ENCODE assay signal across 9 mouse cellular contexts in genomic region chr7:37562505-37562904, GRCm38 (mm10).
DNase-seq lines count a peak whose midpoint lies in the region; ATAC-seq and TF ChIP-seq lines count a peak whose summit lies in the region.
"Had no signal": no experiment of that assay in that cellular context is flagged by ENCODE, and none has a peak within 500 bp of the region (broad histone marks: within the 10 kb centered on the region; RNA-seq: fewer than 3 reads in every experiment).

No protein-coding gene starts in this region.

- H3K9me3 ChIP-seq in megakaryocyte, embryonic 14.5 days: peaks cover 26% of the 10 kb centered on the region
- H3K9me3 ChIP-seq in intestine, postnatal 0 days (ENCODE audit: control insufficient read depth): no peaks in the 10 kb centered on the region

- peak; percentile 44 to 46 for DNase-seq in cerebellum, adult 18-20 months
- no peak for DNase-seq in cerebellum, adult 8-10 months
- DNase-seq in liver: no peak
- no peak for DNase-seq in urinary bladder, postnatal 25 days (ENCODE audit: low spot score)

- H3K27ac ChIP-seq in intestine, postnatal 0 days (ENCODE audit: low read depth, low read length): peak overlapping the region; percentile 28; the same call in 1 of the 2 replicates
- H3K27ac ChIP-seq: liver, embryonic 14.5 days had no signal

- 43% methylated on average over 7 of the region's 7 CpGs for WGBS in intestine, postnatal 0 days

- H3K36me3 ChIP-seq in megakaryocyte, embryonic 14.5 days (replicated peaks; ENCODE audit: low read length): no peaks in the 10 kb centered on the region
- no peaks in the 10 kb centered on the region for H3K36me3 ChIP-seq in intestine, postnatal 0 days (ENCODE audit: control insufficient read depth, insufficient read depth)

- H3K4me3 ChIP-seq in megakaryocyte, embryonic 14.5 days (replicated peaks): peak overlapping the region; percentile 56
- H3K4me3 ChIP-seq in intestine, postnatal 0 days (ENCODE audit: low read depth, low read length): no peak overlapping the region

- H3K4me2 ChIP-seq in intestine, postnatal 0 days (replicated peaks; ENCODE audit: low read depth): peak overlapping the region; percentile 62; the same call in 1 of the 2 replicates

- no peaks in the 10 kb centered on the region for H3K27me3 ChIP-seq in megakaryocyte, embryonic 14.5 days (replicated peaks)
- H3K27me3 ChIP-seq in intestine, postnatal 0 days (replicated peaks; ENCODE audit: control insufficient read depth, insufficient read depth, low read length): no peaks in the 10 kb centered on the region

- no peak for TF ChIP-seq CTCF in intestine, postnatal 0 days (IDR thresholded peaks at IDR 0.05; ENCODE audit: low read depth)

- peaks cover 3% of the 10 kb centered on the region; the same call in 1 of the 2 replicates for H3K4me1 ChIP-seq in megakaryocyte, embryonic 14.5 days
- H3K4me1 ChIP-seq in intestine, postnatal 0 days (replicated peaks; ENCODE audit: control insufficient read depth, insufficient read depth, low read length): no peaks in the 10 kb centered on the region

- no peak for ATAC-seq in megakaryocyte, adult 5-6 weeks (ENCODE audit: poor library complexity, severe bottlenecking)
- ATAC-seq in intestine, postnatal 0 days: no peak
- no peak for ATAC-seq in granulocyte monocyte progenitor cell, adult 5-6 weeks (replicated peaks; ENCODE audit: poor library complexity, severe bottlenecking)

- H3K9ac ChIP-seq in intestine, postnatal 0 days (ENCODE audit: low read depth, low read length): no peak overlapping the region
- H3K9ac ChIP-seq: liver, embryonic 14.5 days had no signal

Comparison
In these comparisons a context has a peak if more than half of its experiments do, and no peak if none do; other contexts are left out.
1. DNase-seq: peak in cerebellum, adult 18-20 months (2 of 2); none in cerebellum, adult 8-10 months (single experiment), liver (single experiment) and urinary bladder, postnatal 25 days (single experiment).